Mouse (Mus musculus): ENCODE results near the gene Plbd2.

Gene Plbd2

DNA sequence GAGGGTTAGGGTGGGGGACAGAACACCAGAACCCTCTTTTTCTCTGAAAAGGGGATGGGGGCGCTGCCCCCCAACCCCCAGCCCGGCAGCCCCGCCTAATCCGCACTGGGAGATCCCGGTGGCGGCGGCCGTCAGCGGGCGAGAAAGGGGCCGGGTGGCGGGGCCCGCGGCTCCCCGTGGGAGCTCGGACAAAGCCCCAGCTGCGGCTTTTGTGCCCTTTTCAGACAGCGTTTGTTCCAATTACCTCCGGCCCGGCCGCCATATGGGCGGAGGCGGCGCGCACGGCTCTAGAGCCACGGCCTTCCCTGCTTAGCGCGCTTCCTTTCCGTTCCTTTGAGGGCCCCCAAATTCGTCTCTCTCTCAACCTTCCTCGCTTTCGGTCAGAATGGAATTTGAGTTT lies 65.4 kb downstream of the Plbd2 start:
- TF ChIP-seq GATA4 (IDR thresholded peaks at IDR 0.05; ENCODE audit: insufficient replicate concordance, low read length): no peak

DNA sequence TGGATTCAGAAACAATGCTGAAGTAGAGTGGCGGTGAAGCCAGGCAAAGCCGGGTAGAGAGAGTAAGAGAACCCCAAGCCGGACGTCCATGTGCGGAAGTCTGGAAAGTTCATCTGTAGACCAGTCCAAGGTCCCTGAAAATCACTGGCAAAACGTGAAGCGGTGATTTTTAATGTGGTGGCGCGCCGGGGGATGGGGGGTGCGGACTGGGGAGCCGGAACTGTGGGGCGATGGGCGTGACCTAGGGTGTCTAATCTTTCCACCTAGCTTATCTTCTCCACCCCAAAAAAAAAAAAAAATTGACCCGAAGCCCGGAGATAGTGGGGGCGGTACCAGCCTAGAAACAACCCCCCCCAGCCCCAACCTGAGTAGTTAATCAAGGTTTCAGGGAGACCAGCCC lies 65.9 kb downstream of the Plbd2 start:
- no peak for TF ChIP-seq GATA4 (IDR thresholded peaks at IDR 0.05; ENCODE audit: insufficient replicate concordance, low read length)

DNA sequence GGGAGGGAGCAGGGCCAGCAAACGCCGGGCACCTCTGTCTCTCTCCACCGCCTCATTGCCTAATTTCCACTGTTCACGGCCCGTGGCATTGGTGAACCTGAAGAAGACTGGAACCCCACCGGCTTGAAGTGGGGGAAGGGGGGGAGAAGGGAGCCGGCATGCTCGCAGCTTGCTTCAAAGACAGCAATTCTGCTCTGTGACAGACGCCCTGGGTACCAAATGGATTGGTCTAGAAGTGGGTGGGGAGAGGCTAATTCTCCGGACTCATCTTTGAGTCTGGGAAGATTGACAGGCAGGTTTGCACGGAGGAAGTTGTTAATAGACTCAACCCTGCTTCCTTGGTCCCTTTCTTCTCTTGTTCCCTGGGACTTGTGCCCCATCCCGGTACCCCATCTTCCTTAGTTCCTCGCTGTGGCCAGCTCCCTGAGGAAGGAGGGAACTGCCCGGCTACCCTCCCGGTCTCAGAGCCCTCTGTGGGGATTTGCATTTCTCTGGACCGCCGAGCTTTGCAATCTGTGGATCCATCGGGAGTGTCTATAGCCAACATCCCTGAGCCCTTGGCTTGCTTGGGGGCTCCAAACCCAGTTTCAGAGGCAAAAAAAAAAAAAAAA lies 66.4 kb downstream of the Plbd2 start:
- TF ChIP-seq GATA4 (IDR thresholded peaks at IDR 0.05; ENCODE audit: insufficient replicate concordance, low read length): no peak

DNA sequence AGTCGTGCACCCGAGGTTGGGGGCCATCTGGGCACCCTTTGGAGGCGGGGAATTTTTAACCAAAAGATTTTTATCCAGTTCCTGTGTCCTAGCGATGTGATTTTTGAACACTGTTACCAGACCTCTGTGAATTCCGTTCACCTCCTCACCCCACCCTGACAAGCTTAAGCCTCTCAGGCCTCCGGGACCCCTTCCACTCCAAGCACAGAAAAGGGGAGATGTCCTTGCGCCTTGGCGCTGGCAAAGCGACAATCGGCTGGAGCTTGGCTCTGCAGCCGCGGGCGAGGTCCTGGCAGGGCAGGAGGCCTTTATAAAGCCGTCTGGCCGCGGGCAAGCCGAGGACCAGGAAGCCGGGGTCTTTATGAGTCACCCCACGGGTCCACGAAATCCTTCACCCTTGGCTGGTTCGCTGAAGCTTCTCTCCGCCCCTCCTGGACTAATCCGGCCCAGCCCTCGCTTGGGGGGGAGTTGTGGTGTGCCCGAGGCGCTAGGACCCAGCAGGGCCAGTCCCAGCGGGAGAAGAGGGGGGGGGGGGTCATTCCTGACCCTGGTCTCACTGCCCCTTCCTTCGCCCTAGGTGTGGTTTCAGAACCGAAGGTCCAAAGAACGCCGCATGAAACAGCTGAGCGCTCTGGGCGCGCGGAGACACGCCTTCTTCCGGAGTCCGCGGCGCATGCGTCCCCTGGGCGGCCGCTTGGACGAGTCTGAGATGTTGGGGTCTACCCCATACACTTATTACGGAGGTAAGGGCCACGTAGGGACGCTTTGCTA lies 67.5 kb downstream of the Plbd2 start:
- no peak for TF ChIP-seq GATA4 (IDR thresholded peaks at IDR 0.05; ENCODE audit: insufficient replicate concordance, low read length)

DNA sequence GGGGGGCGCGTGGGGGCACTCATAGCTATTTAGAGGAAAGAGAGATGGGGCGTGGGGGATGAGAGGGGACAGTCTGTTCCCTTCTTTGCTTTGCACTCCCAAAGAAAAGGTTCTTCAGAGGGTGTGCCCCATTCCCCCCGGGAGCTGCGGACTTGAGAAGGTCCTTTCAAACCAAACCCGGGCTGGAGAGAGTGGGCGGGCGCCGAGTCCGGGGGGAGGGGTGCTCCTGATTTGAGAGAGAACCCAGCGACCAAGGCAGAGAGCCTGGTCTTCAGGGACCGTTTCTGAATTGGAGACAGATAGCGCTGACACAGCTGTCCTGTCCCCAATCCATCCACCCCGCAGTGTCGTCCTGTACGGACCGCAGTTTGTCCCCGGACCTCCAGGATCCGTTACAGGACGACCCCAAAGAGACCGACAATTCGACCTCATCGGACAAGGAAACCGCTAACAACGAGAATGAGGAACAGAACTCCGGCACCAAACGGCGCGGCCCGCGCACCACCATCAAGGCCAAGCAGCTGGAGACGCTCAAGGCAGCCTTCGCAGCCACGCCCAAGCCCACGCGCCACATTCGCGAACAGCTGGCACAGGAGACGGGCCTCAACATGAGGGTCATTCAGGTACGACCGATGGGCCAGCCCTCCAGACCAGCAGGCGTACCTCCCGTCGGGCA lies 68.3 kb downstream of the Plbd2 start:
- TF ChIP-seq GATA4 (IDR thresholded peaks at IDR 0.05; ENCODE audit: insufficient replicate concordance, low read length): no peak

DNA sequence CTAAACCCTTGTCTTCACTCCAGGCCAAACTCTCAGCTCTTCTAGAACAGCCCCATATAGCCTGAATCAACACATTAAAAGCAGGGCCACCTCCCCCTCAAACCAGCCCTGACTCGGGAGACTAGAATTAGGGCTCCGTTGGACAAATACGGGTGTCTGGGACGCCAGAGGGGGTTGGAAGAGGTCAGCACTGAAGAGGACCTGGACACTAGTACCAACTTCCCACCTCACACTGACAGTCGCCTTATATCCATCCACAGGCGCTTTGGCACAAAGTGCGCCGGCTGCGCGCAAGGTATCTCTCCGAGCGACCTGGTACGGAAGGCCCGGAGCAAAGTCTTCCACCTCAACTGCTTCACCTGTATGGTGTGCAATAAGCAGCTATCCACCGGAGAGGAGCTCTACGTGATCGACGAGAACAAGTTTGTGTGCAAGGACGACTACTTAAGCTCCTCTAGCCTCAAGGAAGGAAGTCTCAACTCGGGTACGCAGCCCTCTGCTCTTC lies 69.1 kb downstream of the Plbd2 start:
- no peak for TF ChIP-seq GATA4 (IDR thresholded peaks at IDR 0.05; ENCODE audit: insufficient replicate concordance, low read length)
